Mouse (Mus musculus) kidney, adult 18-20 months (tissue): ENCODE results near the gene Rplp1.

Experiments
- DNase-seq: peaks from one replicate; pipeline ENCODE4 v3.0.0; 2021

The Rplp1 gene

GRCm38 (mm10) chr9:61914203-61914916 is at the start of gene Rplp1:
Gene Rplp1 (minus strand): TSS chr9:61914542.
- DNase-seq = peak; percentile 97

- DNase-seq = no peak
These were observed 49.0 kb upstream of the Rplp1 start for GRCm38 (mm10) chr9:61963356-61963755.

GRCm38 (mm10) chr9:61961181-61961580 is 46.8 kb upstream of the Rplp1 start:
- no peak for DNase-seq

GRCm38 (mm10) chr9:61960753-61961152 is 46.4 kb upstream of the Rplp1 start:
- DNase-seq = peak; percentile 72

GRCm38 (mm10) chr9:61959921-61960569 is 45.7 kb upstream of the Rplp1 start:
- DNase-seq = no peak

GRCm38 (mm10) chr9:61954707-61955106 is 40.4 kb upstream of the Rplp1 start:
- DNase-seq = no peak

- no peak for DNase-seq
These were observed 37.9 kb upstream of the Rplp1 start for GRCm38 (mm10) chr9:61952241-61952640.

- DNase-seq = peak; percentile 79
These were observed 33.3 kb upstream of the Rplp1 start for GRCm38 (mm10) chr9:61947402-61948346.

- peak; percentile 97 for DNase-seq
These were observed 32.5 kb upstream of the Rplp1 start, which contains the start of gene Kif23 for GRCm38 (mm10) chr9:61946623-61947401. Gene Kif23 (minus strand): TSS chr9:61946774.

- DNase-seq = peak; percentile 28
These were observed 31.8 kb upstream of the Rplp1 start for GRCm38 (mm10) chr9:61945973-61946611.

- DNase-seq = no peak
These were observed 26.7 kb upstream of the Rplp1 start for GRCm38 (mm10) chr9:61941054-61941453.

- DNase-seq = no peak
These were observed 19.0 kb upstream of the Rplp1 start for GRCm38 (mm10) chr9:61933333-61933732.

- DNase-seq = no peak
These were observed 17.7 kb upstream of the Rplp1 start for GRCm38 (mm10) chr9:61932009-61932408.

GRCm38 (mm10) chr9:61925086-61925660 is 10.8 kb upstream of the Rplp1 start:
- no peak for DNase-seq

- DNase-seq = no peak
These were observed 6.0 kb upstream of the Rplp1 start for GRCm38 (mm10) chr9:61920331-61920730.

GRCm38 (mm10) chr9:61919464-61919863 is 5.1 kb upstream of the Rplp1 start:
- DNase-seq = no peak

- no peak for DNase-seq
These were observed 3.1 kb upstream of the Rplp1 start for GRCm38 (mm10) chr9:61917436-61917835.

- DNase-seq = no peak
These were observed 2.6 kb upstream of the Rplp1 start for GRCm38 (mm10) chr9:61916986-61917385.

- no peak for DNase-seq
These were observed 1.2 kb upstream of the Rplp1 start for GRCm38 (mm10) chr9:61915393-61916005.

GRCm38 (mm10) chr9:61914917-61915300 is 567 bp upstream of the Rplp1 start:
- DNase-seq = no peak
